Mouse (Mus musculus) cerebellum, postnatal 36 days (tissue): Measurements from ENCODE around the gene Zc2hc1c.
"Not testable (repeated sequence)": the region's sequence is repeated elsewhere in the genome, so short reads cannot be mapped to it uniquely, and the experiment has no call there.

Experiments used
- DNase-seq, 2 experiments: peaks; one replicate each; pipeline ENCODE4 v3.0.0; 2021 to 2022; ENCODE audit warnings: mixed read lengths in 2 of 2

Zc2hc1c gene

GRCm38 (mm10) chr12:85288486-85289156 is at the start of gene Zc2hc1c:
Zc2hc1c (plus strand) TSS chr12:85288591.
- DNase-seq = peak in 1 of 2 experiments; percentile 12

GRCm38 (mm10) chr12:85252083-85252482 is 36.3 kb upstream of the Zc2hc1c start:
- DNase-seq = no peak

DNA sequence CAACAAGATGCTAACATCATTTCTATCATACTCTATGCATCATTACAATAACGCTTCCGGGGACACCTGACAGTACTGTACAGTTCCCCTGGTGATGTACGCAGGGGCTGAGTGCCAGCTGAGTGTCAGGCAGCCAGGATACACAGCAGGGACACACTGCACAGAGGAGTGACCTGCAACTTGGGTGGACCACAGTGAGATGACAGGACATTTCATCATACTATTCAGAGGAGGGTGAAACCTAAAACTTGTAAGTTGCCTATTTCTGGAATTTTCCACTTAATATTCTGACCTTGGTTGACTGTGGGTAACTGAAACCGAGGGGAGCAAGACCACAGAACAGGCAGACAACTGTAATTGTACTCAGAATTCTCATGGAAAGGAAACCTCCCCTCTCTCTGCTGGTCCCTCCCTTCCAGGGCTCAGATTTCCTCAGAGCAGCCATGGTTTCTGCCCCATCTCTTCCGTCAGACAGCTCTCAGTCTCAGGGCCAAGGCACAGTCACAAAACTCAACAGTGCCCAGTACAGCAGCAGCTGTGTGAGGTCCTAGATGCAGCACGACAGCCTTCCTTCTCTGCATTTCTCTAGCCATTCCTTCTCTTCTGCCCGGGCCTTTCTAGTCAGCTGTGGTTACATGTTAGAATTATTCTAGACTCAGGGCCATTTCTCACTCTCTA is 32.2 kb upstream of the Zc2hc1c start:
- DNase-seq = no peak

DNA sequence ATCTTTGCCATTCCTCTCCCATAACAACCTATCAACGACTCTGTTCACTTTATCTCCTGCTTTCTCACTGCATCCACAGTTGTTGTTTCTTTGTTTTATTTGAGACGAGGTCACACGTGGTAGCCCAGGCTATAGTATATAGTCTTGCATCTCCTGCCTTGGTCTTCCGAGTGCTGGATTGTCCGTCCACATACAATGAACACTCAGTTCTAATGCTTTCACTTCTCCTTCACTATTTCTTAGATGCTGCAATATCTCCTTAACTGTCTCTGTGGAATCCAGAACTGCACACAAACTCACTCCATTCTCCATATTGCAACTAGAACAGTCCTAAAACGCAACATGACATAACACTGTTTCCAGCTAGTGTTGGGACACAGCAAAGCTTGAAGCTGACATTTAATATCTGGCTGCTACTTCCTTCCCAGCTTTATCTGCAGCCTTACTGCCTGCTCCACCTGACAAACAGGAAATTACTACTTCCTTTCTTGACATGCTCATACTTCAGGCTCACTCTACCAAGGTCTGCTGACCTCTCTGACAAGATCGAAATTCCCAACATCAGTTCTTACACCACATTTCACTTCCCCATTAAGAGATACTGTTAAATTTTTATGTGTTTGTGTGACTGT is 31.3 kb upstream of the Zc2hc1c start:
- DNase-seq = no peak

GRCm38 (mm10) chr12:85262489-85262888 is 25.9 kb upstream of the Zc2hc1c start:
- no peak for DNase-seq

GRCm38 (mm10) chr12:85263190-85263589 is 25.2 kb upstream of the Zc2hc1c start:
- DNase-seq = no peak

- DNase-seq = peak; percentile 12 to 31
Measured at GRCm38 (mm10) chr12:85264531-85264930, 23.9 kb upstream of the Zc2hc1c start.

- DNase-seq = no peak
Measured at GRCm38 (mm10) chr12:85264940-85265339, 23.5 kb upstream of the Zc2hc1c start.

- DNase-seq = no peak
Measured at GRCm38 (mm10) chr12:85266248-85266647, 22.1 kb upstream of the Zc2hc1c start.

GRCm38 (mm10) chr12:85269821-85270220 is 18.6 kb upstream of the Zc2hc1c start:
- DNase-seq = no peak

GRCm38 (mm10) chr12:85270319-85270718 is 18.1 kb upstream of the Zc2hc1c start, which contains the start of gene Mlh3:
Mlh3 (minus strand) TSS chr12:85270599.
- DNase-seq = peak; percentile 91 to 94

DNA sequence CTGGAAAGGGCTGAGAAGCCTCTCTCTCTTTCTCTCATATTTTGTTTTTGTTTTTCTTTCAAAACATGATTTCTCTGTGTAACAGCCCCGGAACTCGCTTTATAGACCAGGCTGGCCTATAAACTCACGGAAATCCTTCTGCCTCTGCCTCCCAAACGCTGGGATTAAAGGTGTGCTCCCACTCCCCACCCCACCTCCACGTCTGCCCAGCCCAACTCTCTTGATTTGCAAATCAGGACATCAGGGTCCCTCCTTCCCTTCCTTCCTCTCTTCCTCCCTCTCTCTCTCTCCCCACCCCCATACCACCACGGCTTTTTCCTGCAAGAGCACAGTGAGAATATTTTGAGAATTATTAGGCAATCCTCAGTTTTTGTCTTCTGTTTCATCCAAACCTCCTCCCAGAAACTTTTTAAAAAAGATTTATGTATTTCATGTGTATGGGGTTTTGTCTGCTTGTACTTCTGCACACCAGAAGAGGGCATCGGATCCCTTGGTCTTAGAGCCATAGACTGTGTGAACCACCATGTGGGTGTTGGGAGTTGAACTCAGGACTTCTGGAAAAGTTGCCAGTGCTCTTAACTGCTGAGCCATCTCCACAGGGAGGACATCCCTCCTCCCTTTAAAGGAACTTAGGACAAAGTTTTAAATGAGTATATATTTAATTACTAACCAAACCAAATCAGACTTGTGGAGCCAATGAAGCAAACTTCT is 17.1 kb upstream of the Zc2hc1c start:
- DNase-seq = no peak

GRCm38 (mm10) chr12:85271843-85272206 is 16.6 kb upstream of the Zc2hc1c start:
- no peak for DNase-seq

DNA sequence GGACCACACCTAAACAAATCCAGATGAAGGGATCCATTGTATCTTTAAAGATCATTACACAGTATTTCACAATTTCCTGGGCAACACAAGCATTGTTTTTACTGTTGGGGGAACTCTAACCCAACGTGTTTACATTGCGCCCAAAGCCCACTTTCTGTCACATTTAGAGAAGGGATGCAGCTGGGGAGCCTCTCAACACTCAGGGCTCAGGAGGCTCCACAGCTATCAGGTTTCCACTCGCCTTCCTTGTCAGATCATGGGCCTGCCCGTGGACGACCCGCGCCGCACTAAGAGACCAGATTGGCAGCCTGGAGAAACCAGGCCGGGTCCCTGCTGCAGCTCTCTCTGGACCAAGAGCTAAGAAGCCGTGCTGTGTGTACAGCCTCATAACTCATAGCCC is 14.9 kb upstream of the Zc2hc1c start:
- no peak for DNase-seq

DNA sequence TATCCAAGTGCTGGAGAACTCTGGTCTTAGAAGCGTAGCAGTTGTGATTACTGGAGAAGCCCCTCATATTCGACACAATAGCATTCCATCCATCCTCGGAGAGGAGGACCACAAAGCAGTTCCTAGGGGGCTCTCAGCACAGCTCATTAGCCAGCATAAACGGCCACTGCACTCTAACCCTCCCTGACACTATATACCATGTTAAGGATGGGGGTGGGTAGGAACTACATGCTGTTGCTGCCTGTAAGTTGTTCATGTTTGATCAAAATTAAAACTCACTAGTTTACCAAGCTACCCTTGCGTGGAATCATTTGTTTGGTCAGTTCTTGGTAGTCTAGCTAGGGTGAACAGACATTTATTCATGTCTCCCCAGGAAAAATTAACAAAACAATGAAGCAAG is 12.1 kb upstream of the Zc2hc1c start:
- no peak for DNase-seq

- DNase-seq = no peak
Measured at GRCm38 (mm10) chr12:85278919-85279318, 9.5 kb upstream of the Zc2hc1c start.

DNA sequence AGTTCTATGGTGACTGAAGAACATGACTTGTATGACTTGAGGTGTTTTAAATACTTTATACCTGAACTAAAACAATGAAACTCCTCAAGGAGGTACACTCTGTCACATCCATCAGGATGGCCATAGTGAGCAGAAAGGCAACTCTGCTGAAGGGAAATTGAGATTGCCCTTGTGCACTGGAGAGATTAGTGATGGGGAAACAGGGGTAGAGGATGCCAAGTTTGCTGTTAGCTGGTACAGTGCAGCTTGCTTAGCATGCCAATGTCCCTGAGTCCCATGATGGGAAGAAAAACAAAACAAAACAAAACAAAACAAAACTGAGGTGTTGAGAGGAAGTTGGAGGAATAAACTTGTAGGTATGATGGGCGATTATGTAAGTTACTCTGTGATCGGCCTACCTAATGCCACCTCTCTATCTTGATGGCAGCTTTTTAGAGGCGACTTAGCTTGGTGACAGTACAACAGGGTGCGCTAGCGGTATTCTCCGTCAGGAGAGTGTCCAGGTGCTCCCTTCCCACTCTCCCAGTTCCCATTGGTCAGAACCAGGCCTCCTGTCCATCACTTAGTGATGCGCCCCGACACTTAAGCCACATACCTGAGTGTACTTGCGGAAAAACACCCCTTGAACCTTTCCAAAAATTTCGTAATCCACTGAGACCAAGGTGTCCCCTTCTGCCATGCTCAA is 8.9 kb upstream of the Zc2hc1c start:
- peak; percentile 43 to 59 for DNase-seq

- DNase-seq = peak; percentile 97 to 100
Measured at GRCm38 (mm10) chr12:85280105-85280844, 8.1 kb upstream of the Zc2hc1c start.

DNA sequence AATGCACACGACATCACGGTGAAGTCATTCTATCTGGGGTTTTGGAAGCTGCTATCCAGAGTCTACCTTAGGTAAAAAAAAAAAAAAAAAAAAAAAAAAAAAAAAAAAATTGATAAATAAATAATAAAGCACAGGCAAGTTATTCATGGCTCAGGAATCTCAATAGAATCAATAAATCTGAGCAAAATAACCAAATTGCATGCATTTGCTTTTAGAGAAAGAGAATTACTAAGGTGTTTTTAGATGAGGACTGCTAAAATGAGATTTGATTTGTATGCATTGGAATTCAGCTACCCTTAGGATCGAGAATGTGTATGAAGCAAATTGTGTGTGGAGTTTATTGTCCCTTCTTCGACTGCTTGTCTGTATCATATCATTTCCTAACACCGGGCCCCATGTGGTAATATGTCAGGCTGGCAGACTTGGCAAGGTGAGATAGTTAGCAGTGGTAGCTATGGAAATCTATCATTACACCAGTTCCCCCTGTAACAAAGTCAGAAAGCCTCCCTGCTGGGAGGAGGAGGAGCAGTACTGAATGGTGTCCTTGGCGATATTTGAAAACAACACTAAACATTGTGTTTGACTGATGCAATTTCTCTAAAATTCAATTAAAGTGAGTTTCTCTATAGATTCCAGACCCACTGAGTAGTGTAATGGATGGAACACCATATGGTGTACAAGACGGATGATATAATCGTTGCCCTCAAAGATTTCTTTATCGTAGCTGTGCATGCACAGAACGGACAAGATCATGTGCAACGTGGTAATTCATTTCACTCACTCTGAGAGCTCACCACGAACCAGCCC is 7.3 kb upstream of the Zc2hc1c start:
- DNase-seq = no peak

- not testable (repeated sequence) for DNase-seq
Measured at GRCm38 (mm10) chr12:85281756-85282155, 6.6 kb upstream of the Zc2hc1c start.

DNA sequence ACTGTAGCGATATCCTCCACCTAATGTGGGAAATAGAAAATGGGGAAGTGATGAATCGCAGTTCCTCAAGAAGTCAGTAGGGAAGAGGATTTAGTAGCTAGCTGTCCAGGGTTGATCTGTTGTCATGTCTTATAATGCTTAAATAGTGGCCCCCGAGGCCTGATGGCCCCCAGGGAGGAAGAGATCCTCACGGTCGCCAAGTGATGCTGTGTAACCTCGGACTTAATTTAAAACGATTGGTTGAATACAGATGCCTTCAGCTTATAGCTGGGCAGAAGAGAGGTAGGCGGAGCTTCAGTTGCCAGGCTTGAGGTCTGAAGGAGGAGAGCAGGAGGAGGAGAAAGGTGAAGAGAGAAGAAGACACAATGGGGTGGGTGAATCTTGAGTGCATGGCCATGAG is 4.1 kb upstream of the Zc2hc1c start:
- no peak for DNase-seq
